Comparison of ENCODE assay signal across 11 mouse cellular contexts in genomic region chr1:166045894-166046197, GRCm38 (mm10). TPM values are rescaled to one million over a fixed set of nuclear protein-coding genes. Genes with fewer than 3 reads are reported as not detected.
A peak's percentile ranks its signal among the peaks of the same experiment; 100 is the strongest.
DNase-seq lines count a peak whose midpoint lies in the region; ATAC-seq lines count a peak whose summit lies in the region.
"Had no signal": no experiment of that assay in that cellular context is flagged by ENCODE, and none has a peak within 500 bp of the region (broad histone marks: within the 10 kb centered on the region; RNA-seq: fewer than 3 reads in every experiment).

No protein-coding gene starts in this region.

- H3K4me2 ChIP-seq in heart, embryonic 12.5 days = peak overlapping the region; percentile 22; the same call in 1 of the 2 replicates
- peak overlapping the region; percentile 13; the same call in 1 of the 2 replicates for H3K4me2 ChIP-seq in midbrain, embryonic 12.5 days (replicated peaks)
- no peak overlapping the region for H3K4me2 ChIP-seq in midbrain, embryonic 14.5 days (ENCODE audit: low read length)
- peak overlapping the region; percentile 42 for H3K4me2 ChIP-seq in limb, embryonic 12.5 days

- no peaks in the 10 kb centered on the region for H3K36me3 ChIP-seq in heart, embryonic 12.5 days
- H3K36me3 ChIP-seq in midbrain, embryonic 12.5 days = no peaks in the 10 kb centered on the region
- H3K36me3 ChIP-seq in midbrain, embryonic 14.5 days (ENCODE audit: control insufficient read depth, insufficient read depth, low read length) = no peaks in the 10 kb centered on the region
- no peaks in the 10 kb centered on the region for H3K36me3 ChIP-seq in limb, embryonic 12.5 days
- H3K36me3 ChIP-seq: lung, embryonic 15.5 days had no signal

- peaks cover 11% of the 10 kb centered on the region; the same call in 1 of the 2 replicates for H3K27me3 ChIP-seq in heart, embryonic 12.5 days (replicated peaks)
- H3K27me3 ChIP-seq in midbrain, embryonic 12.5 days = peaks cover 28% of the 10 kb centered on the region
- peaks cover 10% of the 10 kb centered on the region for H3K27me3 ChIP-seq in midbrain, embryonic 14.5 days (ENCODE audit: control insufficient read depth, insufficient read depth, low read length)
- 0 out of 2 replicates have a peak, but pooled peaks cover 13% of the 10 kb centered on the region for H3K27me3 ChIP-seq in limb, embryonic 12.5 days

- H3K27ac ChIP-seq in heart, embryonic 12.5 days (ENCODE audit: poor library complexity, severe bottlenecking) = no peak overlapping the region
- 0 out of 2 replicates have a peak overlapping the region, but pooled peaks have one; percentile 27 for H3K27ac ChIP-seq in midbrain, embryonic 12.5 days (replicated peaks)
- no peak overlapping the region for H3K27ac ChIP-seq in midbrain, embryonic 14.5 days (replicated peaks; ENCODE audit: low read depth, low read length)
- peak overlapping the region; percentile 72 for H3K27ac ChIP-seq in limb, embryonic 12.5 days

- WGBS in heart, embryonic 12.5 days = 56% methylated on average over 4 of the region's 4 CpGs
- WGBS in midbrain, embryonic 12.5 days = 37% methylated on average over 4 of the region's 4 CpGs
- WGBS in midbrain, embryonic 14.5 days = 40% methylated on average over 4 of the region's 4 CpGs
- WGBS in limb, embryonic 12.5 days = 33% methylated on average over 4 of the region's 4 CpGs

- DNase-seq in heart, postnatal 25 days (ENCODE audit: low spot score) = no peak
- DNase-seq in midbrain, embryonic 14.5 days = no peak
- DNase-seq in left cerebral cortex, adult 9 months (ENCODE audit: low spot score in 2 of 2) = no peak
- DNase-seq in cerebellum, adult 11-12 months = no peak
- DNase-seq: gastrocnemius, postnatal 14 days; kidney, adult 8-10 months had no signal

- intact Hi-C loops in heart, postnatal 25 days (cut with DNase I) = no loop called here

- H3K9ac ChIP-seq in heart, embryonic 12.5 days = no peak overlapping the region; the same call in 1 of the 2 replicates
- no peak overlapping the region for H3K9ac ChIP-seq in midbrain, embryonic 12.5 days (replicated peaks)
- no peak overlapping the region for H3K9ac ChIP-seq in midbrain, embryonic 14.5 days (replicated peaks; ENCODE audit: low read length)
- H3K9ac ChIP-seq in limb, embryonic 12.5 days (replicated peaks) = no peak overlapping the region
- H3K9ac ChIP-seq: lung, embryonic 15.5 days had no signal

- ATAC-seq in heart, embryonic 12.5 days (ENCODE audit: insufficient number of reproducible peaks, low FRiP score) = no peak
- no peak for ATAC-seq in midbrain, embryonic 12.5 days (ENCODE audit: low FRiP score, low read depth)
- no peak for ATAC-seq in midbrain, embryonic 14.5 days (ENCODE audit: low FRiP score, low TSS enrichment)
- ATAC-seq in limb, embryonic 12.5 days (ENCODE audit: insufficient number of reproducible peaks, insufficient read depth, low FRiP score, low TSS enrichment, low read depth) = no peak
- no peak for ATAC-seq in megakaryocyte-erythroid progenitor cell, adult 5-6 weeks (replicated peaks; ENCODE audit: low FRiP score, low TSS enrichment, poor library complexity, severe bottlenecking)

- peaks cover 35% of the 10 kb centered on the region for H3K4me1 ChIP-seq in heart, embryonic 12.5 days (replicated peaks)
- H3K4me1 ChIP-seq in midbrain, embryonic 12.5 days = peaks cover 60% of the 10 kb centered on the region
- H3K4me1 ChIP-seq in midbrain, embryonic 14.5 days (ENCODE audit: control insufficient read depth, insufficient read depth, low read length) = peaks cover 41% of the 10 kb centered on the region
- peaks cover 56% of the 10 kb centered on the region for H3K4me1 ChIP-seq in limb, embryonic 12.5 days (replicated peaks)

- H3K4me3 ChIP-seq in heart, embryonic 12.5 days = no peak overlapping the region
- H3K4me3 ChIP-seq in midbrain, embryonic 12.5 days = no peak overlapping the region
- no peak overlapping the region for H3K4me3 ChIP-seq in midbrain, embryonic 14.5 days (replicated peaks; ENCODE audit: low read depth, low read length)
- no peak overlapping the region for H3K4me3 ChIP-seq in limb, embryonic 12.5 days (replicated peaks)
- H3K4me3 ChIP-seq: lung, embryonic 15.5 days had no signal

- no peaks in the 10 kb centered on the region for H3K9me3 ChIP-seq in heart, embryonic 12.5 days (replicated peaks)
- no peaks in the 10 kb centered on the region for H3K9me3 ChIP-seq in midbrain, embryonic 12.5 days
- no peaks in the 10 kb centered on the region for H3K9me3 ChIP-seq in midbrain, embryonic 14.5 days (ENCODE audit: control insufficient read depth, low read length)
- H3K9me3 ChIP-seq in limb, embryonic 12.5 days = no peaks in the 10 kb centered on the region
- H3K9me3 ChIP-seq: lung, embryonic 15.5 days had no signal

RNA-seq across cellular contexts. Expression of gene Pou2f1, which starts 43.4 kb away (rescaled TPM):
- polyA plus RNA-seq in heart, embryonic 12.5 days (2016; fragmentation: Nextera tagmentation; extraction: Ambion mirVana) = 11.9 and 12.8 TPM in 2 replicates
- total RNA-seq in heart, postnatal 25 days (2021) = 10 to 100 TPM; 11.8 to 13.0 TPM
- 23.9 and 27.6 TPM in 2 replicates for polyA plus RNA-seq in midbrain, embryonic 12.5 days (2016; fragmentation: Nextera tagmentation; extraction: Ambion mirVana)
- 26.9 and 27.9 TPM in 2 replicates for polyA plus RNA-seq in midbrain, embryonic 14.5 days (2014; fragmentation: Nextera tagmentation; extraction: Ambion mirVana)
- polyA plus RNA-seq in limb, embryonic 12.5 days (2016; fragmentation: Nextera tagmentation; extraction: Ambion mirVana) = 17.0 and 18.5 TPM in 2 replicates
- 28.8 and 37.0 TPM in 2 replicates for total RNA-seq in megakaryocyte-erythroid progenitor cell, adult 5-6 weeks (2014; fragmentation: Nextera tagmentation)
- 13.0 and 34.7 TPM in 2 replicates for total RNA-seq in megakaryocyte-erythroid progenitor cell, adult 5-6 weeks (2017)

Comparison
In these comparisons a context has a peak if more than half of its experiments do, and no peak if none do; other contexts are left out.
1. H3K27ac ChIP-seq: peak in midbrain, embryonic 12.5 days (single experiment) and limb, embryonic 12.5 days (single experiment); none in heart, embryonic 12.5 days (single experiment) and midbrain, embryonic 14.5 days (single experiment).